Mouse (Mus musculus): ENCODE measurements at regions not wholly inside any gene's neighbourhood (a gene's known extent, or its start where the extent isn't known, plus 50 kb on each side); places are given as distances from the start of the nearest gene placed in this dataset.

DNA sequence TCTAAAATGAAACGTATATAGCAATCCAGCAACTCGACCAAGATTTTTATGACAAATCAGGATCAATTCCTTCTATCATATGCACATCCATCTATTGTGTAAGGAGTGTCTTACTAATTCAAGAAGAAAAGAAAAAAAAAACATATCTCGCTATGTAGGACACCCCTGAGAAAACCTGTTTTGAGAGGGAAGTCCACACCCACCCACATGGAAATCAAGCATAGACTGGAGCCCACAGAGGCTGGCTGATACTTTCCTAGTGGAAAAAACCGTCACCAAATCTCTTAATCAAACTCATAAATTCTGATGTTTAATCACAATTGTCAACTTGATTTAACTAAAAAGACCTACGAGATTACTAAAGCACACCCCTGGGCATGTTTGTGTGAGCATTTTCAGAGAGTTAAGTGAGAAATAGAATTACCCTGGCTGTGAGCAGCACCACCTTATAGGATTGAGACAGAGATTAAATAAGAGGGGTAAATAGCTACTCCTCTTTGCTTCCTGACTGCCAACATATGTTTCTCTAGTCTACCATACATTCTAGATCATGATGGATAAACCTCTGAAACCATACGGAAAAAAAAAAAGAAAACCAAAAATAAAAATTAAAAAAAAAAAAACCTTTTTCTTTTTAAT, 525.9 kb downstream of the Gm10283 start:
- no peak for DNase-seq (ENCODE audit: low read depth, low spot score)

- no peak for DNase-seq (ENCODE audit: low read depth, low spot score)
These were observed 537.6 kb downstream of the Gm10283 start for GRCm38 (mm10) chr8:59965416-59965815.

DNA sequence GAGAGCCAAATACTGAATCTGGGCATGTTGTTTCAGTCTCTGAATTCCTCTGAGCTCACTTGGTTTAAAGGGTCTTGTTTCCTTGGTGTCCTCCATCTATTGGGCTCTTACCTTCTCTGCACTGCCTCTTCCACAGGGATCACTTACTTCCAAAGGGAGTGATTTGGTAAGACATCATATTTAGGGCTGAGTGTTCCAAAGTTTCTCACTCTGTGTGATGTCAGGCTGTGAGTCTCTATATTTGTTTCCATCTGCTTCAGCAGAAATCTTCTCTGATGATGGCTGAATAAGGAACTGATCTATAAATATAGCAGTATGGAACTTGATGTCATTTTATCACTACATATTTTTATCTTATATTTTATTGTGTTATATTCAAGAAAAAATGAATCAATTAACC, 539.8 kb downstream of the Gm10283 start:
- no peak for DNase-seq (ENCODE audit: low read depth, low spot score)

- peak; percentile 3 for DNase-seq (ENCODE audit: low read depth, low spot score)
These were observed 549.3 kb downstream of the Gm10283 start for GRCm38 (mm10) chr8:59953741-59954140.

DNA sequence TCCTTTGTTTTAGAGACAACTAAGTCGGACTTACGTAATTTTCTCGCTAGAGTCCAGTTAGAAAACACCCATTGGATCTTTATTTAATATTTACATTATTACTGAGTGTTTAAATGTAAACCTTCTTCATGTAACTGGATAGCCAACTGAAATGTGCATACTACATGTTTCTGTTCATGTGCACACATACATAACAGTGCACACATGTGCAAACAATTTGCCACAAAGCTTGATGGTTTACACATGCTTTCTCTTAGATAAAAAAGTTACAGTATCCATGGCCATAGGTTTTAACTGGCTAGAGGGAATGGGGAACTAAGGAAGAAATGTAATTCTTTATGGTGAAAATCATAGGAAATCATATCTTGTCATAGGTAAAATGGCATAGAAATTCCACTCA, 596.2 kb downstream of the Gm10283 start:
- no peak for DNase-seq (ENCODE audit: low read depth, low spot score)
